Mouse (Mus musculus): ENCODE data around the gene Apoe.
"Not testable (repeated sequence)": the region's sequence is repeated elsewhere in the genome, so short reads cannot be mapped to it uniquely, and the experiment has no call there.

Gene Apoe

DNA sequence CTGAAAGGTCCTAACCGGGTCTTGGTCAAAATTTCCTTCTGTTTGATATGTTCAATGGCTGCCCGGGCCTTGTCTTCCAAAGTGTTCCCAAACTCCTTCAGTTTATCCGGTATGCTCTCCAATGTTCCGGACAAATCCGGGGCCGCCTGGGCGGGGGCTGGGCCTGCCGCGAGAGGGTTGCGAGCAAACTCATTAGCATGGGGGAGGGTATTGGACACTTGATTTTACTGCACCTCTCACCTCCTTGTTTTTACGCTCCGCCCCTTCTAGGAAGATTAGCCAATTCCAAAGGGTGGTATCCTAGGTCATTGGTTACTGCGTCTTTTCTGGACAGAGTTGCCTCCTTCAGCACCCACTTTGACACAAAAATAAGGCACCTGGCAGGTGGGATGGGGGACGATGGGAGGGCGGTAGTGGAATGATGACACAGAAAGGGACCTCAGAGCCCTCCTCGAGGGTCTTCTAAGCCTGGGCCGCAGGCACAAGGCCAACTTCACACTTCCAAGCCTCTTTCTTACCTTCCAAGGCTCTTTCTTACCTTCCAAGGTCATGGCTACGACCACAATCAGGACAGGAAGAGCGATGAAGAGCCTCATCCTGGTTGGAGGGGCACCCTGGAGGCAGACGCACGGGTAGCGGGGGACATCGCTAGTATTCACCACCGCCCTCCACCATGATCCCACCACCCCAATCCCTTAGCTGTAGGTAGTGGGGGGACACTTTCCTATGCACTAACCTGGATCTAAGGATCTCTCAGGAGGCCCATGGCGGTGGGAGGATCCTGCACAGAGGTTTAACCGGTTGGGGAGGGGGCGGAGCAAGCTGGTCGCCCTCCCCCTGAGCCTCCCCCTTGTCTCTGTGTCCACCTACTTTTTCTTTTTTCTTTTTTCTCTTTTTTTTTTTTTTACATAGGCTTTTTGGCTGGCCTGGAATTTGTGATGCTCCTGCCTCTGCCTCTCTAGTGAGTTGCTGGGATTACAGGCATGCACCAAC, 6.8 kb downstream of the Apoe start, which contains the start of gene Apoc1:
Gene Apoc1 (minus strand): TSS at position 788 of the 993 bp plus-strand sequence.
- no peak for DNase-seq (ENCODE audit: low read depth, low spot score)

DNA sequence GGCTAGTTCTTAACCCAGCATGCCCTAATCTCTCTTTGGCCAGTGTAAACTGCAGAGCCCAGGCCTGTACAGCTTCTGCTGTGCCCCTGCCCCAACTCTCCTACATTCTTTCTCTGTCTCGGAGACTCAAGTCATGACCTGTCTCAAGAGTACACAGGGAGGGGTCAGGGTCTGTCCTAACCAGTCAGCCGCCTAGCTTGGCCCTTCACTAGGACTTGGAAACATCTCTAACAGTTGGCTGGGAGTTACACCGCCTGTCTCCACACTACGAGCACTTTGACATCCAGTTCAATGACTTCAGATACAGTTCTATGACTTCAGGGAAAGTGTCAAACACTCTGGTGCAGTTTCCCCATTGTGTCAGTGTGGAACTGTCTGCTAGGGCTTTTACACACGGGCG, 7.6 kb downstream of the Apoe start:
- no peak for DNase-seq (ENCODE audit: low read depth, low spot score)

DNA sequence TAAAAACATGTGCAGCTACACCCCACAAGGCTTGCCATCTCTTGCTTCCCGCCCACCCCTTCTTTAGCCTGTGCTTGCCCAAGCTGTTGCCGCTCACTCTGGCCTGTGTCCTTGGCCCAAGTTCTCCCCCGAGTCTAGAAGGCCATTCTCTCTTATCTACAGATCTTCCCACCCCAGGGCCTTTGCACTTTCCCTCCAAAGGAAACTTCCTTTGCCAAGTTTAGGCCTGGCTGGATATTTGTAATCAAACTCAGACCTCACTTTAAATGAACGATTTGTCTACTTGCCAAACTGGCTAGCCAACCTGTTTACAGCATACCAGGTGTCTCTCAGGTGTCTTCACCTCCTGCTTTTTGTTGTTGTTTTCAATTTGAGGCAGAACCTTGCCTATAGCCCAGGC, 8.1 kb downstream of the Apoe start:
- DNase-seq (ENCODE audit: low read depth, low spot score), result no peak

DNA sequence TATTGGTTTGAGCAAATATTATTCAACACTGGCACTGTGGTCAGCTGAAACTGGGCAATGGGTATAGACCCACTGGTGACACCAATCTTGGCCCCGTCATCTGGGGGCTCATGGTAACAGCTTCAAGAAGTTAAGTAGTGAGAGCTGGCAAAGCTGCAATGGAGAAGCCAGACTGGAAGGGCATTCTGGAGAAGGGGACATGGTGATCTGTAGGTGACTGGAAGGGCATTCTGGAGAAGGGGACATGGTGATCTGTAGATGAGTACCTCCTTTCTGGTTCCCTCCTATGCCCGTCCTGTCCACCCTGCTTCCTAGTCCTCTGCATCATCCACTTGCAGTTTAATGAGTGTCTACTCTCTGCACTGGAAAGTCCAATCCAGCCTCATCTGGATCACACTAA, 10.4 kb downstream of the Apoe start:
- DNase-seq (ENCODE audit: low read depth, low spot score), result no peak

DNA sequence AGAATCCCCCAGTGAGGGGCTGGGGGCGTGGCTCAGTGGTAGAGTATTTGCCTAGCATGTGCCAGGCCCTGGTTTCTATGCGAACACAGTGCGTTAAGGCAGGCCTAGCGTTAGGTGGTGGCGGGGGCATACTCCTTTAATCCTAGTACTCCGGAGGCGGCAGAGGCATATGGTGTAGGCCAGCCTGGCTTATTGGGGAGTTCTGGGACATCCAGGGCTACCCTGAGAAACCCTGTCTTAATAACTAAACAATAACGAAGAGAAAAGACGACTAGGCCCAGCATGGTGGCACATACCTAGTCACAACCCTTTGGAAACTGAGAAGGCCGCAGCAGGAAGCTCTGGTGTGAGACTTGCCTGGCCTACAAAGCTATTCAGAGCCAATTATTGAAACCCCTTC, 10.9 kb downstream of the Apoe start:
- no peak for DNase-seq (ENCODE audit: low read depth, low spot score)

DNA sequence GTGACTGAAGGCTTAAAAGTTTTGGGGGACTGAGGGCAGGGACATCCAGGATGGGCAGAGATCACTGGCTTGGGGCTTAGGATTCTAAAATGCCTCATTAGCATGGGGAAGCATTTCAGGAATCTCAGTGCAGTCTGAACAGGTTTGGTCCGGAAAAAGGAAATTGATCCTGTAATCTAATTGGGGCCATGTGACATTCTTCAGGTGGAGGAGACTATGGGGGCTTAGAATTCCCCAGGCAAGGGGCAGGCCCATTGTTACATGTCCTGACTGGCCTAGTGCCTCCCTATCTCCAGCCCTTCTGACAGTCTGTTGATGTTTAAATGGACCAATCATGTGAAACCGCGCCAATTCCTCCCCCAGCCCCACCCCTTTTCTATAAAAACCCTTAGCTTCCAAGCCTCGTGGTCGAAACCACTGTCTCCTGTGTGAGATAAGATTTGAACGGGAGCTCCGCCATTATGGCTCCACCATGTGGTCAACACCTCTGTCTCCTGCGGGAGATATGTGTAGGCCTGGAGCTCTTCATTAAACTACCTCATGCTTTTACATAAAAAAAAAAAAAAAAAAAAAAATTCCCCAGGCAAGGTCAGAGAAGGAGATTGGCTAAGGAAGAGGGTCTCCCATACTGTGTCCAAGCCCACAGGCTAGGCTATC, 11.9 kb downstream of the Apoe start:
- not testable (repeated sequence) for DNase-seq (ENCODE audit: low read depth, low spot score)

DNA sequence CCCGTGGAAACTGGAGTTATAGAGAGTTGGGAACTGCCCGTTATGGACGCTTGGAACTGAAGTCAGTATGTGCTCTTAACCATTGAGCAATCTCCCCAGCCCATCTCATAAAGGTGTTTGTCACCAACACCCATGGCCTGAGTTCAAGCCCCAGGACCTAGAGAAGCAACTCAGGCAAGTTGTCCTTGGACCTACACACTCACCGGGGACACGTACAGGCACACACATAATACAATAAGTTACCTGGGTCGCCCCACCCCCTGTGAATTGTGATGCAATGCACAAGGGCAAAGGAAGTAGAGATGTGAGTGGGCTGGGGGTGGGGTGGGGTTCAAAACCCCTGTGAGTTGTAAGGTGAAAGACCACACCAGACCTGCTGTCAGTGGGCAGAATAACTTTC, 12.5 kb downstream of the Apoe start:
- DNase-seq (ENCODE audit: low read depth, low spot score), result no peak

DNA sequence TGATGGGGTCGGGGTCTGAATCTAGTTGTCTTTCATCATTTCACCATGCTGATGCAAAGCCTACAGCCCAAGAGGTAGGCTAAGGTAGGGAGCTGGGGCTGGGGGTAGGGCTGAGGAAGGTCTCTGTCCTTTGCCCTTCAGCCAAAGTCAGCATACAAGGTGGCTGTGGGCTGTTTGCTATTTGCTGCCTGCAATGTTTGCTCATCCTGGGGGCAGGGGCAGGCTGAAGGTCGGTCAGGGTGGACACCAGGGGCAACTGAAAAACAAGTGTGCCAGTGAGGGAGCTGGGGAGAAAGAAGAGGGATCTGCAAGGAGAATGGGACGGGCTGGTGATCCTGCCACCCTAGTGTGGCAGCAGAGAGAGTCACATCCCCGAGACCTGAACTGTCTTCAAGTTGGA, 13.6 kb downstream of the Apoe start:
- no peak for DNase-seq (ENCODE audit: low read depth, low spot score)

DNA sequence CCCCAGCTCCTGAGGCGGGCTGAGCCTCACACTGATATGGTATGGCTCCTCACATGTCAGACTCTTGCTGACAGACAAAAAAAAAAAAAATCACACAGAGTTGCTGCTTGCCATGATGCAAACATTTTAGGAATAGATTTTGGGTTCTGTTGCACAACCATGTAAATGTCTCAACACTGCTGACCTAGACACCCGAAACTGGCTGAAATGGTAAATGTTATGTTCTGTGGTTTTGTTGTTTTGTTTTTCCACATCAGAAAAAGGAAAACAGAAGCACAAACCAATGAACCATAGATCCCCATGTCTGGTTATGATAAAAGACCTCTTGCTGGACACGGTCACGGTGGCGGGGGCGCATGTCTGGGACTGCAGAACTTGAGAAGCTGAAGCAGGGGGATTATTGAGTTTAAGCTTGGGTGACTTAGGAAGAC, 15.2 kb downstream of the Apoe start:
- peak; percentile 82 for DNase-seq (ENCODE audit: low read depth, low spot score)

DNA sequence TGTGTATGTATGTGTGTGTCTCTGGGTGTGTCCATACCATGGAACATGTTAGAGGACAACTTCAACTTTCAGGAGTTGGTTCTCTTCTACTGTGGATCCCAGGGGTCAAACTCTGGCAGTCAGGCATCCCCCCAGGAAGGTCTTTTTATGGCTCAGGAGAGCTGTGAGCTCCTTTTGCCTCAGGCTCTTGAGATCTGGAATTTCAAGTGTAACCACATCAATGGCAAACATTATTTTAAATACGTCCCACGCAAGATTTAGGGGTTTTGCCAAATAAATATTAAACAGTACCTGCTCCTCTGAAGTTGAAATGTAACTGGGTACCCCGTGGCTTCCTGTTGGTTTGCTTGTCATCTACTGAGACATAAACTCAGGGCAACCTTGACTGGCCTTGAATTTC, 16.0 kb downstream of the Apoe start:
- no peak for DNase-seq (ENCODE audit: low read depth, low spot score)

DNA sequence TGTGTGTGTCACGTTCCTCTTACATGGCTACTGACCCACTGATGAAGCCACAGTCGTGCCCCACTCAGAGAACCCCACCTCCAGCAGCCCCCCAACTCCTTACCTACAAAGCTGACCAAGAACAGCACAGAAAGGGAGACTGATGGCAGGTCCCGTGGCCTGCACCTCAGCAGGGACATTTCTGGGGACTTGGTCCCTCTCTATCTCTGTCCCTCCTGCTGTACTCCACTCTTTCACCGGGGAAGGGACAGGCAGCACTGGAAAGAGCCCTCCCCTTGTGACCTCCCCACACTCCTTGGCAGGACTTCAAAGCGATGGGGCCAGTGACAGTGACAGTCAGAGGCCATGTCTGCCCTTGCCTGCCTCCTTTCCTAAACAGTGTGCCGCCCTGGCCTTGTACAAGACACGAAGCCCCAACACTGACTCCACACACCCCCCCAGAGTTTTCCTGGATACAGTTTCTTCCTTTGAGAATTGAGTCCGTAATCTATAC, 17.7 kb downstream of the Apoe start, which contains the start of the genes Gm44805 and Apoc4:
Gene Gm44805 (minus strand): TSS at position 222 of the 493 bp plus-strand sequence.
Gene Apoc4 (minus strand): TSS at position 278 of the 493 bp plus-strand sequence.
- no peak for DNase-seq (ENCODE audit: low read depth, low spot score)

DNA sequence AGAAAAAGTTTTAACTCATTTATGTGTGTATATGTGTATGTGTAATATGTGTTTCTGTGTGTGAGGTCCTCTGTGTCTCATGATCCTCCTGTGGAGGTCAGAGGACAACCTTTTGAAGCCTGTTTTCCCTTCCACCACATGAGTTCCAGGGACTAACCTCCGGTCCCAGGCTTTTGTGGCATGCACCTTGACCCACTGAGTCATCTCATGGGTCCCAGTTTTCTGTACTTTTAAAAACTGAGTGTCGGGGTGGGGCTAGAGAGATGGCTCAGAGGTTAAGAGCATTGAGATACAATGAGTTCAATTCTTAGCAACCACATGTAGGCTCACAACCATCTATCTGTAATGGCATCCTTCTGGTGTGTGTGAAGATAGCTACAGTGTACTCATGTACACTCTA, 18.3 kb downstream of the Apoe start:
- DNase-seq (ENCODE audit: low read depth, low spot score), result no peak

DNA sequence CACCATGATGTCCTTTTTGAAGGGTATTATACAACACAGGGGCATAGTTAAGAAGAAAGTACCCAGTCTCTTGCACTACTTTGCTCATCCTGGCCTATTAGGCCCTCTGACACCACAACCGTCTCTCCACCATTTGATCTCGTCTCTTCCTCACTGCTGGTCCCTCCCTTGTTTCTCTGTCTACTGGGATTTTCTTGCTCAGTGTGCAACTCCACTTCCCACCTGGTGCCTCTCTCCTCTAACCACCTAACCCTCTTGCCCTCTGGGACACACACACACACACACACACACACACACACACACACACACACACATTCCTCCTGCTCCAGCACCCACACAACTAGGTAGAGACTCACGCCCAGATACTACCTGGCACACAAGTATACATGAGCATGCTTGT, 20.1 kb downstream of the Apoe start:
- DNase-seq (ENCODE audit: low read depth, low spot score), result no peak

DNA sequence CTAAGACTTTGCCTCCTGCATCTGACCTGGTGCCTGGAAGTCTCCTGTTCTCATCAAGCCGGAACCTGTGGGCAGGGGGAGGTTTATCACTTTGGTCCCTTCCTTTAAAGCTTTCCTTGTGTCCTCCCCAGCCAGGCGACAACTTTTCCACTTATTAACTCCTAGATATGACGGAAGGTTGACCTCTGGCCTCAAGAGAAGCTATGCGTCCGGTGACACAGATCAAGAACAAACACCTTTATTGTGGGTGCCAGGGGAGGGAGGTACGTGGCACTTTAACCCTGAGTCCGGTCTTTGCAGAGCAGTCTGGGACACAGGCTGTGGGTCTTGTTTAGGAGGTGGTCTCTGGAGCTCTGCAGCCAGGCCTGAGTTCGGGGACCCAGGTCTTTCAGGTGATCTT, 21.1 kb downstream of the Apoe start, which contains the start of gene Apoc2:
Gene Apoc2 (minus strand): TSS at position 70 of the 400 bp plus-strand sequence.
- DNase-seq (ENCODE audit: low read depth, low spot score), result no peak

DNA sequence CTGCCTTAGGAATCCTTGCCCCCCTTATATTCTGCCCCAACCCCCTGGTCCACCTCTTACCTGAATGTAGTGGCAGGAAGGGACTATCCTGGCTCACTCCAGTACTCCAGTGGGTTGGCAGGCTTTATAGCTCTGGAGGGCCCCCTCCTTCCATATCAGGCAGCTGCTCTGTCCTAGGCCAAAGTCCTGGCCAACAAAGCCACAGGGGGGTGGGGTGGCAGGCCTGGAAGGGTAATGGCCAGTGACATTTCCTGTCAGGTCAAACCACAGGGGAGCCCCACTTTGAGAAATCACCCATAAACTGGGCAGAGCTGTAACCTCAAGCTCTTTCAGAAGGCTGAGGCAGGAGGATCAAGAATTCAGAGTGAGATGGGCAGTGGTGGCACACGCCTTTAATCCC, 22.3 kb downstream of the Apoe start:
- DNase-seq (ENCODE audit: low read depth, low spot score), result no peak

DNA sequence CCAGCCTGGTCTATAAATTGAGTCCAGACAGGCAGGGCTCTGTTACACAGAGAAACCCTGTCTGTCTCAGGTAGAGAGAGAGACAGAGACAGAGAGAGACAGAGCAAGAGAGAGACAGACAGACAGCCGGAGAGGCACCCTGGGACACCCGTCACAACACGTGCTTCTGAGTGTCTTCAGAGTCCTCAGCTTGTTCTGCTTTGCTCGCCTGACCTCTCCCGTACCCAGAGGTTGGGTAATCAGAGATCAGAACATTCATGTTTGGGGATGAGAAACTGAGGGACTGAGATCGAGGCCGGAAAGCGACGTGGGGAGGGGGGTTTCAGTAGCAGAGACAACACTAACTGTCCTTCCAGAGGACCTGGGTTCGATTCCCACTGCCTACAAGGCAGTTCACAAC, 23.2 kb downstream of the Apoe start:
- no peak for DNase-seq (ENCODE audit: low read depth, low spot score)

DNA sequence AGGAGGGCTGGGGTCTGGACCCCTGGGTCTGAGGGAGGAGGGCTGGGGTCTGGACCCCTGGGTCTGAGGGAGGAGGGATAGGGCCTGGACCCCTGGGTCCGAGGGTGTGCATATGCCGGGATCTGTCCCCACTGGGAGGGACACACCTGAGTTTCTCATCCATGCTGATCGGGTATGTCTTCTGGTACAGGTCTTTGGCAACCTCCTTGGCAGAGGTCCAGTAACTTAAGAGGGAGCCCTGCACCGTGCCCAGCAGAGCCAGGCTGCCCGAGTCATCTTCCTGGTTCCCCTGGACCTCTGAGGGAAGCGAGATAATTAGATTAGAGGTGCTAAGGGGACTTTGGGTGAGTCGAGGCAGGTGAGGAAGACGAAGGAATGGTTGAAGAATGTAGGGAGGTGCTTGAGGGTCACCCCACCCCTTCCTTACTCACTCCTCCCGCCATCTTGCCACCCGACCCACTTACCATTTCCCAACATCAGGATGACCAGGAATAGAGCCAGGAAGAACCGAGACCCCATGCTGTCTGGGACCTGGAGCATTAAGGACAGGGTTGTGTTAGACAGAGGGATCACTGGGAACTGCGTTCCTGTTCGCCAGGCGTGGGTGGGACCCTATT, 25.8 kb downstream of the Apoe start:
- DNase-seq (ENCODE audit: low read depth, low spot score), result no peak

DNA sequence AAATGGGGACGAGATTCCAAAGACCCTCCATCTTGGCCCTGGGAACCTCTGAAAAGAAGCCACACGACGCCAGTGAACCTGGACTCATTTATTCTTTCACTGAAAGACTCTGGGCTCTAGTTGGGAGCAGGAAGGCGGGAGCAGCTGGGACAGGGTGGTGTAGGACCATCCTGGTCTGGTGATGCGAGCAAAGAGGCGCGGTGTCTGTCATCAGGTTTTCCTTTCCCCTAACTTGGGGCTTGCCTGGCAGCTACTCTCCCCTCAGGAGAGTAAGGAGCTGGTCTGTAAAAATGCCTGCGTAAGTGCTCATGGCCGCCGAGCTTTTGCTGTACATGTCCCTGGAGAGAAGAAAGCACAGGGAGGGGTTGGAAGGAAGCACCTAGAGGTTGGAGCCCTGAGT, 27.5 kb downstream of the Apoe start:
- DNase-seq (ENCODE audit: low read depth, low spot score), result no peak

DNA sequence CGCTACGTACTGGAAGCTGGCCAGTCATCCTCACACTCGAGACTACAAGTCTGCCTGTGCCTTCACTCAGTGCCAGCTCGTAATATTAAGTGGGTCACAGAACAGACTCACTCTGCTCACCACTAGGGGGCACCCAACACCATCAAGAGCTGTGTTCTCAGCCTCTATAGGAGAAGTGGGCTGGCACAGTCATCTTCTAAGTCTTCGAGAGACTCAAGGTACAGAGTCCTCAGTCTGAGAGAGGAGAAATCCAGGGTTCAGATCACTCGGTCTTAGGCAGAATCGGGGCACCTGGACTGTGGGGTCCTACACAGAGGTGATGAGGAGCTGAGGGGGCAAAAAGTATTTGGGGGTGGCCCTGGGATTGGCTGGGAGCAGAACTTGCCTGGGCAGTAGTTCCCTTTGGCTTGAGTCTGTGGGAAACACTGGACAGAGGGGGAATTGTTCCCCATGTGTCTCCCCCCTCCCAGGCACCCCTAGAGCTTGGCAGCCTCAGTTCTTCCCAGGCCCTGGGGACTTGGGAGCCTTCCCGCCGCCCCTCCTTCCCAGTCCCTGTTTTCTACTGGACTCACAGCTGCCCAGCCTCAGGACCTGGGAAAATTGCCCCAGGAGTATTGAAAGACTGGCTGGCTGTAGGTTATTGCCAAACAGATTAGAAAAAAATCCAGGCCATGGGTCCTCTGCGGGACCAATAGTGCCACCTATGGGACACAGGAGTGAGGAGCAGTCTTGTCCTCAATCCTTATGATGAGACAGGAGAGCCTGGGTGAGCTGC, 29.9 kb downstream of the Apoe start:
- DNase-seq (ENCODE audit: low read depth, low spot score), result peak; percentile 94

DNA sequence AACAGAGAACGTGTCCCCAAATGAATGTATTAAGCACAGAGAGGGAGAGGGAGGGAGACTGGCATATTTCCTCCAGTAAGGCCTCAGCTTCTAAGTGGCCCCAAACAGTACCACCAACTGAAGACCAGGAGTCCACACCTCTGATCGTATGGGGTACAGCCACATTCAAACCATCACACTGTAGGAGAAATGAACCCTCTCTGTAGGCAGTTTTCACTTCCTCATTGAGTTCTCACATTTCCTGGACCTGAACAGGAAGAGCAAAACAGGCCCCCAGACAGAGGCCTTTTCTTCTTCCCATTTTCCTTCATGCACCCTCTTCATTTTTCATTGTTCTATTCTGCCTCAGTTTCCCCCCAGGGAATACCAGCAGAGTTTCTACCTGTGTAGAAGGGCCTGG, 31.6 kb downstream of the Apoe start:
- DNase-seq (ENCODE audit: low read depth, low spot score), result peak; percentile 87

DNA sequence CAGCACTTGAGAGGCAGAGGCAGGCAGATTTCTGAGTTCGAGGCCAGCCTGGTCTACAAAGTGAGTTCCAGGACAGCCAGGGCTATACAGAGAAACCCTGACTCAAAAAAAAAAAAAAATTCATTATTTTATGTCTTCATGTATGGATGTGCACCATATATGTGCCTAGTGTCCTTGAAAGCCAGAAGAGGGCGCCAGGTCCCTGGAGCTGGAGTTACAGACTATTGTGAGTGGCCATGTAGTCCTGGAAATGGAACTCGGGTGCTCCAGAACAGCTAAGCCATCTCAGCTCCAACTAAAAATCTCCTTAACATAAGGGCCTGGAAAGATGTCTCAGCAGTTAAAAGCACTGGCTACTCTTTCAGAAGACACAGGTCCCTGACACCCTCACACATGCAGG, 32.2 kb downstream of the Apoe start:
- DNase-seq (ENCODE audit: low read depth, low spot score), result peak; percentile 68

Measured in A20 (cell line).